Mouse (Mus musculus): Measurements from ENCODE around the gene Carmil2.

GRCm38 (mm10) chr8:105698734-105699133 is 12.7 kb downstream of the Carmil2 start:
- TF ChIP-seq EP300 (IDR thresholded peaks at IDR 0.05) (no peak), CTCF (IDR thresholded peaks at IDR 0.05) (no peak)

All from lung, postnatal 0 days (tissue).